Mouse (Mus musculus): ENCODE data around the gene Ikzf5. TPM values are rescaled to one million over a fixed set of nuclear protein-coding genes. Genes with fewer than 3 reads are reported as not detected.
"Not testable (repeated sequence)": the region's sequence is repeated elsewhere in the genome, so short reads cannot be mapped to it uniquely, and the experiment has no call there.

Gene Ikzf5
- polyA plus RNA-seq, 1 experiment from 2014 or later: 15.9 TPM

- no peaks in the 10 kb centered on the region for H3K9me3 ChIP-seq
- H3K9ac ChIP-seq (replicated peaks): peak overlapping the region; percentile 93
- no peaks in the 10 kb centered on the region for H3K27me3 ChIP-seq
- no peak for ATAC-seq (replicated peaks)
- H3K4me2 ChIP-seq (replicated peaks): peak overlapping the region; percentile 72
- H3K36me3 ChIP-seq: no peaks in the 10 kb centered on the region
- peak overlapping the region; percentile 88 for H3K4me3 ChIP-seq
- no peak overlapping the region for H3K27ac ChIP-seq (replicated peaks)
- 7% methylated on average over 16 of the region's 16 CpGs for WGBS
- H3K4me1 ChIP-seq: peaks cover 29% of the 10 kb centered on the region
These were observed 867 bp downstream of the Ikzf5 start for GRCm38 (mm10) chr7:131409321-131409987.

- not testable (repeated sequence) for H3K4me2 ChIP-seq (replicated peaks); H3K4me3 ChIP-seq; H3K27ac ChIP-seq (replicated peaks); H3K27me3 ChIP-seq; H3K4me1 ChIP-seq; ATAC-seq (replicated peaks); H3K9ac ChIP-seq (replicated peaks); H3K9me3 ChIP-seq
- WGBS: 93% methylated on average over 7 of the region's 7 CpGs
- peaks cover 34% of the 10 kb centered on the region for H3K36me3 ChIP-seq
These were observed 18.6 kb downstream of the Ikzf5 start for GRCm38 (mm10) chr7:131391761-131392160.

GRCm38 (mm10) chr7:131371880-131372651, 38.3 kb downstream of the Ikzf5 start:
- peak overlapping the region; percentile 94 for H3K9ac ChIP-seq (replicated peaks)
- WGBS: 74% methylated on average over 9 of the region's 9 CpGs
- ATAC-seq (replicated peaks): no peak

GRCm38 (mm10) chr7:131371470-131371860, 38.9 kb downstream of the Ikzf5 start:
- peak overlapping the region; percentile 78 for H3K4me3 ChIP-seq
- H3K4me2 ChIP-seq (replicated peaks): peak overlapping the region; percentile 69
- H3K27me3 ChIP-seq: no peaks in the 10 kb centered on the region; the same call in 1 of the 2 replicates
- peak overlapping the region; percentile 84 for H3K27ac ChIP-seq (replicated peaks)
- H3K4me1 ChIP-seq: peaks cover 7% of the 10 kb centered on the region; the same call in 1 of the 2 replicates
- ATAC-seq (replicated peaks): no peak
- no peaks in the 10 kb centered on the region for H3K36me3 ChIP-seq
- H3K9ac ChIP-seq (replicated peaks): peak overlapping the region; percentile 94
- no peaks in the 10 kb centered on the region for H3K9me3 ChIP-seq
- 6% methylated on average over 9 of the region's 9 CpGs for WGBS

More at GRCm38 (mm10) chr7:131371880-131372651, 38.3 kb downstream of the Ikzf5 start:
- no peaks in the 10 kb centered on the region for H3K9me3 ChIP-seq
- no peaks in the 10 kb centered on the region for H3K36me3 ChIP-seq
- H3K27ac ChIP-seq (replicated peaks): no peak overlapping the region
- peak overlapping the region; percentile 78 for H3K4me3 ChIP-seq
- no peaks in the 10 kb centered on the region; the same call in 1 of the 2 replicates for H3K27me3 ChIP-seq
- peaks cover 7% of the 10 kb centered on the region; the same call in 1 of the 2 replicates for H3K4me1 ChIP-seq
- H3K4me2 ChIP-seq (replicated peaks): peak overlapping the region; percentile 69

GRCm38 (mm10) chr7:131370648-131371469, 39.5 kb downstream of the Ikzf5 start, which contains the start of gene Pstk:
Gene Pstk, plus strand, starts transcription at chr7:131371141.
- peaks cover 7% of the 10 kb centered on the region; the same call in 1 of the 2 replicates for H3K4me1 ChIP-seq
- WGBS: 5% methylated on average over 47 of the region's 47 CpGs
- ATAC-seq (replicated peaks): peak; percentile 92
- peak within 1 kb of the TSS; percentile 69 for H3K4me2 ChIP-seq (replicated peaks)
- H3K27me3 ChIP-seq: no peaks in the 10 kb centered on the region; the same call in 1 of the 2 replicates
- H3K27ac ChIP-seq (replicated peaks): peak within 1 kb of the TSS; percentile 84
- peak within 1 kb of the TSS; percentile 78 for H3K4me3 ChIP-seq
- no peaks in the 10 kb centered on the region for H3K9me3 ChIP-seq
- peak within 1 kb of the TSS; percentile 94 for H3K9ac ChIP-seq (replicated peaks)
- no peaks in the 10 kb centered on the region for H3K36me3 ChIP-seq

DNA sequence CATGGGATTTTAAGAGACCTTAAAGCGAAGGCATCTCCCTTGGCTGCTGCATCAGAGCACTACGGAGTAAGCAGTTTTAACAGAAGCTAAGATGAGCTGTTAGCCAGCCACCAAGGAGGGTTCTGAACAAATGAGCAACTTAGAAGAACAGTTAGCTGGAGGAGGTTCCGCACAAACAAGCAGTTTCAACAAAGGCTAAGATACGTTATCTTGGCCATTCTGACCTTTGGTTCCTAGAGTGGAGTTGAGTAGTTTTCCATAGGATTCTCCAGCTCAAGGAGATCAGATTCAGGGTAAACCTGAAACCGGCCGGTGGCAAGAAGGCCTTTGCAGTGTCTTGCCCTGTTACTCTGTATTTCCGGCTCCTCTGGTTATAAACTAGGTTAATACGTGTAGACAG, 46.2 kb downstream of the Ikzf5 start:
- no peak overlapping the region for H3K4me3 ChIP-seq
- no peak for ATAC-seq (replicated peaks)
- no peak overlapping the region for H3K27ac ChIP-seq (replicated peaks)
- no peak overlapping the region for H3K4me2 ChIP-seq (replicated peaks)
- H3K36me3 ChIP-seq: 0 out of 2 replicates have a peak, but pooled peaks cover under 1% of the 10 kb centered on the region
- no peak overlapping the region for H3K9ac ChIP-seq (replicated peaks)
- peaks cover 18% of the 10 kb centered on the region for H3K4me1 ChIP-seq
- H3K27me3 ChIP-seq: no peaks in the 10 kb centered on the region; the same call in 1 of the 2 replicates
- H3K9me3 ChIP-seq: no peaks in the 10 kb centered on the region
- WGBS: 95% methylated on average over 8 of the region's 8 CpGs

GRCm38 (mm10) chr7:131362615-131363300, 47.6 kb downstream of the Ikzf5 start, which contains the start of gene 2310057M21Rik:
Gene 2310057M21Rik, minus strand, starts transcription at chr7:131362759.
- H3K4me1 ChIP-seq: peaks cover 18% of the 10 kb centered on the region
- H3K27me3 ChIP-seq: no peaks in the 10 kb centered on the region; the same call in 1 of the 2 replicates
- peak within 1 kb of the TSS; percentile 87 for H3K27ac ChIP-seq (replicated peaks)
- ATAC-seq (replicated peaks): peak; percentile 98
- H3K4me3 ChIP-seq: peak within 1 kb of the TSS; percentile 96
- under 1% methylated on average over 55 of the region's 55 CpGs for WGBS
- H3K36me3 ChIP-seq: peaks cover 5% of the 10 kb centered on the region; the same call in 1 of the 2 replicates
- peak within 1 kb of the TSS; percentile 88 for H3K9ac ChIP-seq (replicated peaks)
- H3K4me2 ChIP-seq (replicated peaks): peak within 1 kb of the TSS; percentile 91
- H3K9me3 ChIP-seq: no peaks in the 10 kb centered on the region

- Histone ChIP-seq H3K9me3 (no peaks in the 10 kb centered on the region), H3K27me3 (no peaks in the 10 kb centered on the region; the same call in 1 of the 2 replicates), H3K9ac (replicated peaks) (peak overlapping the region; percentile 88), H3K4me3 (peak overlapping the region; percentile 96), H3K4me1 (peaks cover 18% of the 10 kb centered on the region), H3K4me2 (replicated peaks) (peak overlapping the region; percentile 91), H3K36me3 (peaks cover 9% of the 10 kb centered on the region), H3K27ac (replicated peaks) (peak overlapping the region; percentile 87)
- ATAC-seq (replicated peaks): peak; percentile 89
- under 1% methylated on average over 35 of the region's 35 CpGs for WGBS
These were observed 48.1 kb downstream of the Ikzf5 start for GRCm38 (mm10) chr7:131362269-131362614.

DNA sequence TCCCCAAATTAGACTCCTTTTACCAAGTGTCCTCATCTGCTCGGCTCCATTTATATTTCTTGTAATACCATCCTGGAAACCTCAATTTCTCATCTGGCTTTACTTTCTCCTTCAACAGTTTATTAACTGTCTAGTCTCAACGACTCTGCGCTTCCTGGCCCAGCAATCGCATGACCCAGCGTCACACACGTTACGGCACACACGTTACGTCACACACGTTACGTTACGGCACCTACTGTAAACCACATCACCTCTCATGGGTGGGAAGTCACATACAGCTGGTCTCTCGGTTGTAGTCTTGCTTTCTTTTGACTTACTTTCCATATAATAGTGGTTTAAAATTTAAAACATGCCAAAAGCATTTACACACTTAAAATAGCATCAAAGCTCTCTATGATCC, 54.2 kb downstream of the Ikzf5 start:
- Histone ChIP-seq H3K27ac (replicated peaks) (no peak overlapping the region), H3K4me1 (peaks cover 3% of the 10 kb centered on the region), H3K9ac (replicated peaks) (no peak overlapping the region), H3K9me3 (no peaks in the 10 kb centered on the region), H3K27me3 (no peaks in the 10 kb centered on the region), H3K36me3 (peaks cover 38% of the 10 kb centered on the region), H3K4me2 (replicated peaks) (no peak overlapping the region), H3K4me3 (no peak overlapping the region)
- WGBS: 97% methylated on average over 13 of the region's 13 CpGs
- no peak for ATAC-seq (replicated peaks)

GRCm38 (mm10) chr7:131345856-131346541, 64.3 kb downstream of the Ikzf5 start:
- peaks cover 6% of the 10 kb centered on the region; the same call in 1 of the 2 replicates for H3K4me1 ChIP-seq
- 59% methylated on average over 7 of the region's 7 CpGs for WGBS
- no peak overlapping the region for H3K4me3 ChIP-seq
- no peaks in the 10 kb centered on the region for H3K9me3 ChIP-seq
- H3K4me2 ChIP-seq (replicated peaks): no peak overlapping the region
- peak overlapping the region; percentile 23 for H3K27ac ChIP-seq (replicated peaks)
- H3K9ac ChIP-seq (replicated peaks): no peak overlapping the region
- 0 out of 2 replicates have a peak, but pooled peaks have one; percentile 38 for ATAC-seq (replicated peaks)
- peaks cover 38% of the 10 kb centered on the region for H3K36me3 ChIP-seq
- H3K27me3 ChIP-seq: no peaks in the 10 kb centered on the region
